ENCODE assay signal across 8 mouse cellular contexts in genomic region chr8:79952857-79953256, GRCm38 (mm10).
DNase-seq lines count a peak whose midpoint lies in the region; ATAC-seq and TF ChIP-seq lines count a peak whose summit lies in the region.
"Had no signal": no experiment of that assay in that cellular context is flagged by ENCODE, and none has a peak within 500 bp of the region (broad histone marks: within the 10 kb centered on the region; RNA-seq: fewer than 3 reads in every experiment).

No protein-coding gene starts in this region.

- H3K4me1 ChIP-seq in G1E (ENCODE audit: insufficient read depth, low read depth, low read length): no peaks in the 10 kb centered on the region
- no peaks in the 10 kb centered on the region for H3K4me1 ChIP-seq in midbrain, embryonic 15.5 days
- H3K4me1 ChIP-seq: forebrain, embryonic 10.5 days had no signal

- no peaks in the 10 kb centered on the region for H3K9me3 ChIP-seq in G1E (replicated peaks)
- no peaks in the 10 kb centered on the region for H3K9me3 ChIP-seq in midbrain, embryonic 15.5 days
- H3K9me3 ChIP-seq: forebrain, embryonic 10.5 days had no signal

- H3K27ac ChIP-seq in midbrain, embryonic 15.5 days: no peak overlapping the region
- H3K27ac ChIP-seq: forebrain, embryonic 10.5 days had no signal

- H3K9ac ChIP-seq in midbrain, embryonic 15.5 days: no peak overlapping the region

- no peak overlapping the region for H3K4me3 ChIP-seq in G1E (ENCODE audit: low read depth, low read length)
- H3K4me3 ChIP-seq in midbrain, embryonic 15.5 days: no peak overlapping the region
- H3K4me3 ChIP-seq: forebrain, embryonic 10.5 days had no signal

- 0 out of 2 replicates have a peak, but pooled peaks have one; percentile 5 for TF ChIP-seq CTCF in G1E (IDR thresholded peaks at IDR 0.05; ENCODE audit: low read depth, low read length)

- no peak overlapping the region for H3K4me2 ChIP-seq in midbrain, embryonic 15.5 days

- peak; percentile 1 for DNase-seq in left cerebral cortex, adult 11 months (ENCODE audit: low spot score)
- no peak for DNase-seq in left cerebral cortex, postnatal 10 days (ENCODE audit: extremely low spot score in 1 of 2, low spot score in 2 of 2)
- DNase-seq in G1E (ENCODE audit: low spot score): peak; percentile 4
- peak; percentile 11 for DNase-seq in c-Kit-positive CD71-positive TER-119-negative erythroid progenitor cells, embryonic 14.5 days (ENCODE audit: low read depth)
- DNase-seq in naive thymus-derived CD4-positive, alpha-beta T cell, adult 2 months (ENCODE audit: low read depth): peak; percentile 27
- no peak for DNase-seq in testis, postnatal 10 days (ENCODE audit: low spot score)

- no peaks in the 10 kb centered on the region for H3K36me3 ChIP-seq in G1E (replicated peaks)
- H3K36me3 ChIP-seq in midbrain, embryonic 15.5 days (replicated peaks): no peaks in the 10 kb centered on the region
- H3K36me3 ChIP-seq: forebrain, embryonic 10.5 days had no signal

- intact Hi-C loops in left cerebral cortex, postnatal 10 days (cut with DNase I): loop anchor here (5.0 kb wide), 1 partner anchor 529 kb away; no protein-coding TSS in a partner anchor

- no peak for ATAC-seq in G1E (ENCODE audit: extremely low read depth, insufficient number of reproducible peaks, low FRiP score, poor library complexity, severe bottlenecking)
- ATAC-seq in midbrain, embryonic 15.5 days (replicated peaks): no peak

- 26% methylated on average over 3 of the region's 3 CpGs for WGBS in midbrain, embryonic 15.5 days

- no peaks in the 10 kb centered on the region for H3K27me3 ChIP-seq in G1E (ENCODE audit: insufficient read depth, low read length)
- no peaks in the 10 kb centered on the region for H3K27me3 ChIP-seq in midbrain, embryonic 15.5 days (replicated peaks)

Comparison
In these comparisons a context has a peak if more than half of its experiments do, and no peak if none do; other contexts are left out.
1. DNase-seq: peak in left cerebral cortex, adult 11 months (single experiment), G1E (single experiment), c-Kit-positive CD71-positive TER-119-negative erythroid progenitor cells, embryonic 14.5 days (single experiment) and naive thymus-derived CD4-positive, alpha-beta T cell, adult 2 months (single experiment); none in left cerebral cortex, postnatal 10 days (0 of 2) and testis, postnatal 10 days (single experiment).